Mouse (Mus musculus): Measurements from ENCODE around the gene Rpl29.

Rpl29 gene

DNA sequence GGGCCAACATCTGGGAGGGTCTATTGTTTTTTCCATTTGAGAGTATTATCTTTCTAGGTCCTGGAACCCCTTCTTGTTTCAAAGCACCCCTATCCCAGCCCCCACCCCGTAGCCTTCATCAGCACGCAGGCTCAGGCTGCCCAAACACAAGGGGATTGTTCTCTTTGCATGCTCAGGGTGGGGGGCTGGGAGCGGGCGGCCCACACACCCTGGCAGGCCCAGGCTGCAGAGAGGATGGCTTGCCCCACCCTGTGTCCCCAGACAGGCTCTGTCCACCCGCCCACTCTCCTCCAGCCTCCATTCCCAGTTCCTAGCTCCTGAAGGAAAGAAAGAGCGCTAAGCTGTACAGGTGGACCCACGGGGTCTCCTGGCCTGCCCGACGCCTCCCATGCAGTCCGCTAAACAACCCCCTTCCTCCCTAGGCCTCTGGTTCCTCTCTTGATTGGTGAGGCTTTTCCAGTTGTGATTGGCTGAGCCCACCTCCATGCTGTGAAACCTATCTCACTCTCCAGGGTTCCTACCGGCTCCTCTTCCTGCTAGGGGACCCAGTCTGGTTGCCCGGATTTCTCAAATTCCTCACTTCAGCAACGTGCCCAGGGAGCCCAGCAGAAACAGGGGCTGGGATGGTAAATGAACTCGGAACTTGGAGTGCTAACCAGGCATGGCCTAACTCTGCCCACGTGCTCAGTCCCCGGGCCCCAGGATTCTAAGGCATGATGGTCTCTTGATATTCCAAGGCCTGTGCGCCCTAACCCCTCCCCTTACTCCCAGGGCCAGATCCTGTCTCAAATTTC, 25.8 kb downstream of the Rpl29 start:
- DNase-seq, result no peak

- peak; percentile 65 for DNase-seq
These were observed 27.3 kb downstream of the Rpl29 start for GRCm38 (mm10) chr9:106456325-106457162.

GRCm38 (mm10) chr9:106457163-106457559, 27.9 kb downstream of the Rpl29 start:
- DNase-seq, result no peak

GRCm38 (mm10) chr9:106457920-106458319, 28.7 kb downstream of the Rpl29 start:
- DNase-seq, result no peak

DNA sequence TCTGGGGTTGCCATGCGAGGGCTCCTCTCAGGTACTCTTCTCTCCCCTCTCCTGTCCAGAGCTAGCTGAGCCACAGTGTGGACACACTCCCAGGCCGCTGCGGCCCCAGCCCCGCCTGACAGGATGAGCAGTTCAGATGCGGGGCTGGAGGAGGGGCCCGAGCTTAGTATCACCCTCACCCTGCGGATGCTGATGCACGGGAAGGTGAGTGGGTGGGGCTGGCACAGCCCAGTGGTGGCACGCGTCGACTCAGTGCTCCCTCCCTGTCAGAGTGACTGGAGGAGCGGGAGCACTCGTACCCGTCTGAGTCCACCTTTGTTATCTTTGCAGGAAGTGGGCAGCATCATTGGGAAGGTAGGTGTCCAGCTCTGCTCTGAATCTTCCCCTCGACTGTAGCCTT, 30.7 kb downstream of the Rpl29 start:
- DNase-seq, result peak; percentile 76

- peak; percentile 87 for DNase-seq
These were observed 31.3 kb downstream of the Rpl29 start for GRCm38 (mm10) chr9:106460401-106461025.

GRCm38 (mm10) chr9:106461026-106461415, 31.8 kb downstream of the Rpl29 start:
- peak; percentile 74 for DNase-seq

DNA sequence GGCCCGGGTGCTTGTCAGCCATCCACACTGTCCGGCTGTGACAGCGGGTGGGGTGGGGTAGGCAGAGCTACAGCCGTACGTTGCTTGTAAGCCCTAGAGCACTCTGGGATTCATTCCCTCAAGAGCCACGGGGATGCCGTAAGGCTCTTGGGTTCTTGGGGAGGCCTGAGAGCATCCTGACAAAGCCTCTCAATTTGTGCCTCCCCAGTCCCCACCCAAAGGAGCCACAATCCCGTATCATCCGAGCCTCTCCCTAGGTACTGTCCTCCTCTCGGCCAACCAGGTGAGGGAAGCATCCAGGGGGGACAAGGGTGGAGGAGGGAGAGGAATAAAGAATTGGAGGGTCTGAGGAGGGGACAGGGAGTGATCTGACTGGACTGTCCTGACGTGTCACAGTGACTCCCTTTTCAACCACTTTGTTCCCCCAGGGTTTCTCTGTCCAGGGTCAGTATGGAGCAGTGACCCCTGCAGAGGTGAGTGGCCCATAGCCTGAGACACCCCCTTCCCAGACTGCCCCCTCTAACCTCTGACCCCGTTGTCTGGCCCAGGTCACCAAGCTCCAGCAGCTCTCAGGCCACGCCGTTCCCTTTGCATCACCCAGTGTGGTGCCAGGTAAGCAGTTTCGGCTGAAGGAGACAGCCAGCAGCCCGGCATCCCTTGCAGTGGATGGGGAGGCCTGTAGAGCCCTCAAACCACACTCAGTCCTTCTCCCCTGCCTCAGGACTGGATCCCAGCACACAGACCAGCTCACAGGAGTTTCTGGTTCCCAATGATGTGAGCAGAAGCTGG, 32.6 kb downstream of the Rpl29 start:
- peak; percentile 72 for DNase-seq

- DNase-seq, result no peak
These were observed 33.2 kb downstream of the Rpl29 start for GRCm38 (mm10) chr9:106462430-106462800.

GRCm38 (mm10) chr9:106463122-106464063, 34.1 kb downstream of the Rpl29 start:
- peak; percentile 92 for DNase-seq

DNA sequence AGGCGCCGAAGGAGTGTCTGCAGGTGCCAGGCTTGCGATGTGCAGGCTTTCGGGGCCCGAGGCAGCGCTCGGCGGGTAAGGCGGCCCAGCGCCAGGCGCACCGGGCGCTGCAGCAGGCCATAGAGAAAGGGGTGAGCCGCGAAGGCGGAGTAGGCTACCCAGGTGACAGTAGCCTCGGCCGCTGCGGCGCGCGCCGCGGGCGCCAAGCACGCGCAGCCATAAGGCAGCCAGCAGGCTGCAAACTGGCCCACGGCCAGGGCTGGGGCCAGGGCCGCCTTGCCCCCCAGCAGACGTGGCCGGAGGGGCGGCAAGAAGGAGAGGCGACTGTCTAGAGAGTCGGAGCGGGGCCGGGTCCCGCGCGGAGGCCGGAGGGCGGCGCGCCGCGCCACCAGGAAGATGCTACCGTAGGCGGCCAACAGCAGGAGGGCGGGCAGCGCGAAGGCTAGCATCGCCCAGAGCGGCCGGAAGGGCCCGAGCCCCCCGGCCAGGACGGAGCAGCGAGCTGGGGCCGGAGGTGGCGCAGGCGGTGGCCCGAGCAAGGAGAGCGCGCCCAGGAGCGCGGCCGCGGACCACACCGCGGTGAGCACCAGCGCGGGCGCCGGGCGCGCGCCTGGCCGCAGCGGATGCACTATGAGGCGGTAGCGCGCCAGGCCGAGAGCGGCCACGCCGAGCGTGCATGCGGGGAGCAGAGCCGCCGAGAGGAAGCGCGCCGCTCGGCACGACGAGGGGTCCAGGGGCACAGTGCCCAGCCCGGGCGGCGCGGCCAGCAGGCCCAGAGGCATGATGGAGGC, 35.7 kb downstream of the Rpl29 start:
- DNase-seq, result peak; percentile 91

DNA sequence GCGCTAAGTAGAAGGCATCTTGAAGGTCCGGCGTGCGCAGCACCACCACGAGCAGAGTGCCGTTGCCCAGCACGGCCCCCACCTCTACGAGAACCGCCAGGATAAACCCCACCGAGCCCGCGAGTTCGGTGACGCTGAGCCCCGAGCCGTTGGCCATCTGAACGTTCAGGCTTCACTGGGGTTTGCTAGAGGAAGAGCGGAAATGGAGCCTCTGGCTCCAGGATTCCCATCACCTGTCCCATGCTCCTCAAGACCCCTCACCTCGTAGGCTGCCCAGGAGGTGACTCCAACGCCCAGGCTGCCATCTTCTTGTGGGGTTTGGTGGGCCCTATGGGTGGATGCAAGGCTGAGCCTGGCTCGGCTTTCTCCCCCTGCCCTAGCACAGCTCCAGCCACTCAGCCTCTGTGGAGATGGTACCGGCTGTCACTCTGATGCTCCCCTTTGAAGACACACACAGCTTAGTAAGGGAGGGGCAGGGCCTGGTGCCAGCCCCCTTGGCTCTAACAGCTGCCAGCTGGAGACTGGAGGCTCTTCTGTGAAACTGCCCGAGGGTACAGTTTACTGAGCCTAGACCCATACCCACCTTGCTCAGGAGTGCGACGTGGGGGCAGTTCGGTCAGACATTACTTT, 36.4 kb downstream of the Rpl29 start, which contains the start of gene Gpr62:
Gpr62 (minus strand) TSS at position 368 of the 630 bp plus-strand sequence.
- peak; percentile 92 for DNase-seq

GRCm38 (mm10) chr9:106466721-106467120, 37.5 kb downstream of the Rpl29 start:
- peak; percentile 60 for DNase-seq

DNA sequence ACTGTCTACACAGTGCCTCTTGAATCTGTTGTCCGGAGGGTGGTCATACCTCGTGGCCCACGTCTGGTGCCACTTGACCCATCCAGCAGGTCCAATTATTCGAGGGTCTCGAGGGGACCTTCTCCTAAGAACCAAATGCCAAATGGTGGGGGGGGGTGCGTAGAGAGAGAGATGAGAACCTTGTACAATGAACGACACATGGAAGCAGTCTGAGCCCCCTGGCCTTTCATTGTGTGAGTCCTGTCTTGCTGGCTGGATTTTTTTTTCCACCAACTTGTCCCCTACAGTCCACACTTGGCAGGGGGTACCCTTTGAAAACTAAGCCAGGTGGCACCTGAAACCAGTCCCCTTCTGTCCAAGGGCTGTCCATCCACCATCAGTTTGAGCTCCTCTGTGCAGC, 38.5 kb downstream of the Rpl29 start:
- peak; percentile 55 for DNase-seq

DNA sequence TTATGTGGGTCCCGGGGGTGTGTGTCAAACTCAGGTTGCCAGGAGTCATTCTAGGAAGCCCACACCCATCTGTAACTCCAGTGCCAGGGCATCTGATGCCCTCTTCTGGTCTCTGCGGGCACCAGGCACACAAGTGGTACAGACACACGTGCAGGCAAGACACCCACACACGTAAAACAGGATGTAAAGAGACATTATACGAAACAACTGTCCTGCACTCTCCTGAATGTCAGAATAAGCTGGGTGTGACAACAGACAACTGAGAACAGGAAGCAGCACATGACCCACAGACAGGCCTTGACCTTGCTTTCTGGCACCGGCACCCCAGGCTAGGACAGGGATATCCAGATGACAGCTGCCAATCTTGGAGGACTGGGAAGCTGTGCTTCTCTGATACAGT, 40.1 kb downstream of the Rpl29 start:
- DNase-seq, result peak; percentile 48

GRCm38 (mm10) chr9:106469776-106470175, 40.5 kb downstream of the Rpl29 start:
- no peak for DNase-seq

- peak; percentile 41 for DNase-seq
These were observed 41.9 kb downstream of the Rpl29 start for GRCm38 (mm10) chr9:106470991-106471750.

DNA sequence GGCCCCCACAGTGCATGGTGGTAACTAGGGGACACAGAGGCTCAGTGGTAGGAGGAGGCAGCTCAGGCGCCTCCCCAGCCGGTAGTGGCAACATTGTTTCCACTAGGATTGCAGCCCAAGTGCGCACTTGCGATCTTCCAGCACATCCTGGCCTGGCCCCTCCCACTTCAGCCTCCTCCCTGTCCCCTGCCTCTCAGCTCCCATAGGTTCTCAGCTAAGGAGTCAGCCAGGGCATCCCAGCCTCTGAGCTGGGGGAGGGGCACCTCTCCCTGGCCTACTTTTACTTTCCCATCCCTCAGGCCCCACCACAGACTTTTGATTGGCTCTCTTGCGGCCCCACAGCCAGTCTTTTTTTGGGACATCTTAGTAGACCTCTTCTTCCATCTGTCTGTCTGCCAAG, 42.6 kb downstream of the Rpl29 start:
- DNase-seq, result no peak

- peak; percentile 66 for DNase-seq
These were observed 43.1 kb downstream of the Rpl29 start for GRCm38 (mm10) chr9:106472321-106472720.
